Mouse (Mus musculus) layer of hippocampus, adult 11-12 months (tissue): Measurements from ENCODE around the gene Olfr1148.

Experiments
- DNase-seq: peaks from one replicate; pipeline ENCODE4 v3.0.0; 2022; ENCODE audit warnings: low spot score

The Olfr1148 gene

DNA sequence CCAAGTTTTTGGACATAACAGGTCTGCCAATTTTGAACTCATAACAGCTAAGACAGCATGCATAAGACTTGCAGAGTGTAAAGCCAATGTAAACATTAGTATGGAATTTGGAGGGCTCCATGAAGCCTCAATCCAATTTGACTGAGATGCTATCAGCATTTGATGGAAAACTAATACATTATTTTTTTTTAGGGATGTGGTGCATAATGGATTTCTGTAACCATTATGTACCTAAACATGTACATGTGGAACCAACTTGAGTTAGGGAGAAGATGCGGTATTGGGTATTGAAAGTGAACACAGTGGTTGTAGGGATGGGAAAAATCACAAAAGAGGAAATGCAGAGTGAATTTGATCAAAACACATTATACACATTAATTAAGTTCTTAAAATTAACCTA lies at the start of gene Olfr1148:
Gene Olfr1148, plus strand, starts transcription at position 301 of the 400 bp plus-strand sequence.
- DNase-seq = no peak

DNA sequence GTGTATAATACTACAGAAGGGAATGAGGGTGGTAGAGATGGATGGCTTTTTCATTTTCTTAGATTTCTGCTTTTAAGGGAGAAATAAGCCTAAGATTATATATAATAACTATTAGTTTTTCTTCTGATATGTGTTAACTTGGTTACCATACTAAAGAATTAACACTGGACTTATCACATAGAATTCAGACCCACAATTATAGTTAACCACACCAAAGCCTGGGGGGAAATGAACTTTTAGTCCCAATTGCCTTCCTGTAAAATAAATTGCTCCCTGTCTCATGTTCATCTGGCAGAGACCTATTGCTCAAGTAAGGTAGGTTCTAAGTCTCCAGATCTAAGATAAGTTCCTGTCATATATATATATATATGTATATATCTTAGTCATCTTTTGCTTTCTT lies 30.0 kb upstream of the Olfr1148 start, which contains the start of gene Olfr1143:
Gene Olfr1143, plus strand, starts transcription at position 301 of the 400 bp plus-strand sequence.
- no peak for DNase-seq

DNA sequence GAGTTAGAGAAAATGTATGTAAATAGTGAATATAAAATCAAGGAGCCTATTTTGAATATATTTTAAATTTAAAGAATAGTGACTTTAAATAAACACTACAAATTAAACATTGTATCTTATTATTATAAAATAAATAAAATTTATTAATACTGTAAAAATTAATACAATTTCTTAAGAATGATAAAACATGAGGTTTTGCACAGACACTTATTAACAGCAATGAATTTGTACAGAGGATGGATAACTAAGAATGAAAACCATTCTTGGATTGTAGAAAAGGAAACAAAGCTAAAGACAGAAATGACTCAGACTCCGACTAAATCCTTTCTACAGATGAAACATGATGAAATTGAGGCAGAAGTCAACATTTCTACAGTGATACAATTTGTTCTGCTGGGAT lies 20.8 kb upstream of the Olfr1148 start, which contains the start of gene Olfr1145:
Gene Olfr1145, plus strand, starts transcription at position 301 of the 400 bp plus-strand sequence.
- no peak for DNase-seq

DNA sequence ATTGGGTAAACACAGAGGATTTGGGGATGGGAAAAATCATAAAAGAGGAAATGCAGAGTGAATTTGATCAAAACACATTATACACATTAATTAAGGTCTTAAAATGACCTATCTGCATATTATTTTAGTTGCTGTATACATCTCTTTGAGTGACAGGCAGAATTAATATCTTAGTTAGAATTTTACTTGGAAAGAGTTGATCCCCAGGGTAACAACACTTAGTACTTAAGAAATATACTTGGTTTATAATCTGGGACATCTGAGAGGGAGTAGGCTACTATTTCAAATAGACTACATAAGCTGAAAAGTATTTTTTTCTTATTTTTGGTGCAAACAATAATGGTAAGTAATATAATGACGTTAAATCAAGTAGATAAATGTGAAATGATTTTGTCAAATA lies 13.4 kb downstream of the Olfr1148 start, which contains the start of gene Olfr1150-ps1:
Gene Olfr1150-ps1, plus strand, starts transcription at position 301 of the 400 bp plus-strand sequence.
- DNase-seq = no peak

DNA sequence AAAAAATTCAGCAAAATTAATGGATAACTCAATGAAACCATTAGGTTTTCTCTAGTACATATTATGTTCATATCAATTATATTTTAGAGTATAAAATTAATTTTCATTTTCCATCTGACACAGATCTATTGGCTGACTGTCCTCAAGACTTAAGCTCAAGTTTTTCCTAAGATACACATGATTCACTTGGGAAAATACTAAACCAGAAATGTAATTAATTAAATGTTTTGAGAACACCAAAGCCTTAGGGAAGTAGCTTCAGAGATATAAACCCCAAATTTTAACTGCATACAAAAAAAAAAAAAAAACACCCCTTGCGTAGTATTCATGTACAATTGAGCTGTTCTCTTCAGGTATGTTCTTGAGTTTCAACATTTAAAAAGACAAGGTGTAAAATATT lies 25.2 kb downstream of the Olfr1148 start, which contains the start of gene Olfr1151:
Gene Olfr1151, plus strand, starts transcription at position 301 of the 400 bp plus-strand sequence.
- DNase-seq = no peak

DNA sequence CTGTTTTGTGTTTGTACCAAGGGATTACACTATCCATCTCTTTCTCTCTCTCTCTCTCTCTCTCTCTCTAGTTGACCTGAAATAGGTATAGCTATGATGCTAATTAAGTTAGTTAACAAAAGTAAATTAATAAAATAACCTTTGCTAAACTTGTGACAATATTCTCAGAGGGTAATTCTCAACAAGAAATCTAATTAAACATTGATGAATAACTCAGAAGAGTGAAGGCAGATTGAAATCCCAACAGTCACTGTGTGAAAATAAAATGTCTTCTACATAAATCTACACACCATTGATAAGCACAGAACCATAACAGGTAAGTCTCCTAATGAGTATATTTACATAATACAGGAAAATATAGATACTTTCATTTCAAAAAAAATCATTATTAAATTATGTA lies 35.9 kb downstream of the Olfr1148 start, which contains the start of gene Olfr1152:
Gene Olfr1152, plus strand, starts transcription at position 301 of the 400 bp plus-strand sequence.
- DNase-seq = no peak
